Mouse (Mus musculus): ENCODE measurements around the gene Hivep3.

Gene Hivep3

GRCm38 (mm10) chr4:119947232-119948162 lies 213.9 kb downstream of the Hivep3 start:
- no peak for DNase-seq (ENCODE audit: low spot score in 2 of 2)

GRCm38 (mm10) chr4:119948406-119948805 lies 214.8 kb downstream of the Hivep3 start:
- DNase-seq (ENCODE audit: low spot score in 2 of 2) = no peak

- DNase-seq (ENCODE audit: low spot score in 2 of 2) = no peak
Observed at GRCm38 (mm10) chr4:119948922-119949614, 215.5 kb downstream of the Hivep3 start.

- no peak for DNase-seq (ENCODE audit: low spot score in 2 of 2)
Observed at GRCm38 (mm10) chr4:119950181-119950580, 216.6 kb downstream of the Hivep3 start.

GRCm38 (mm10) chr4:119951081-119951480 lies 217.5 kb downstream of the Hivep3 start:
- no peak for DNase-seq (ENCODE audit: low spot score in 2 of 2)

- no peak for DNase-seq (ENCODE audit: low spot score in 2 of 2)
Observed at GRCm38 (mm10) chr4:119955008-119955407, 221.4 kb downstream of the Hivep3 start.

GRCm38 (mm10) chr4:119957970-119958369 lies 224.4 kb downstream of the Hivep3 start:
- no peak for DNase-seq (ENCODE audit: low spot score in 2 of 2)

GRCm38 (mm10) chr4:119959293-119959692 lies 225.7 kb downstream of the Hivep3 start:
- no peak for DNase-seq (ENCODE audit: low spot score in 2 of 2)

- DNase-seq (ENCODE audit: low spot score in 2 of 2) = no peak
Observed at GRCm38 (mm10) chr4:119959873-119960272, 226.3 kb downstream of the Hivep3 start.

GRCm38 (mm10) chr4:119960523-119960922 lies 226.9 kb downstream of the Hivep3 start:
- no peak for DNase-seq (ENCODE audit: low spot score in 2 of 2)

GRCm38 (mm10) chr4:119961164-119961563 lies 227.6 kb downstream of the Hivep3 start:
- DNase-seq (ENCODE audit: low spot score in 2 of 2) = no peak

GRCm38 (mm10) chr4:119962066-119962465 lies 228.5 kb downstream of the Hivep3 start:
- DNase-seq (ENCODE audit: low spot score in 2 of 2) = no peak

GRCm38 (mm10) chr4:119966105-119967072 lies 232.8 kb downstream of the Hivep3 start:
- peak; percentile 82 to 85 for DNase-seq (ENCODE audit: low spot score in 2 of 2)

- DNase-seq (ENCODE audit: low spot score in 2 of 2) = no peak
Observed at GRCm38 (mm10) chr4:119967073-119967608, 233.6 kb downstream of the Hivep3 start.

- DNase-seq (ENCODE audit: low spot score in 2 of 2) = no peak
Observed at GRCm38 (mm10) chr4:119967636-119968035, 234.1 kb downstream of the Hivep3 start.

GRCm38 (mm10) chr4:119968071-119968470 lies 234.5 kb downstream of the Hivep3 start:
- peak in 1 of 2 experiments; percentile 44 for DNase-seq (ENCODE audit: low spot score in 2 of 2)

- DNase-seq (ENCODE audit: low spot score in 2 of 2) = no peak
Observed at GRCm38 (mm10) chr4:119968887-119969286, 235.3 kb downstream of the Hivep3 start.

- peak; percentile 81 to 87 for DNase-seq (ENCODE audit: low spot score in 2 of 2)
Observed at GRCm38 (mm10) chr4:119970166-119970565, 236.6 kb downstream of the Hivep3 start.

- no peak for DNase-seq (ENCODE audit: low spot score in 2 of 2)
Observed at GRCm38 (mm10) chr4:119972375-119972774, 238.8 kb downstream of the Hivep3 start.

- DNase-seq (ENCODE audit: low spot score in 2 of 2) = no peak
Observed at GRCm38 (mm10) chr4:119973729-119974605, 240.4 kb downstream of the Hivep3 start.

All from right cerebral cortex, adult 2 months (tissue).